20 mouse cellular contexts compared by ENCODE assay signal in genomic region chr7:126375012-126375411, GRCm38 (mm10). TPM values are rescaled to one million over a fixed set of nuclear protein-coding genes. Genes with fewer than 3 reads are reported as not detected.
DNase-seq lines count a peak whose midpoint lies in the region; ATAC-seq and TF ChIP-seq lines count a peak whose summit lies in the region.
"Had no signal": no experiment of that assay in that cellular context is flagged by ENCODE, and none has a peak within 500 bp of the region (broad histone marks: within the 10 kb centered on the region; RNA-seq: fewer than 3 reads in every experiment).

No protein-coding gene starts in this region.

- peaks cover 15% of the 10 kb centered on the region for H3K36me3 ChIP-seq in stomach, postnatal 0 days (ENCODE audit: control insufficient read depth, insufficient read depth, low read length)

- H3K27ac ChIP-seq in left cerebral cortex, adult 2 months, result no peak overlapping the region
- H3K27ac ChIP-seq in stomach, postnatal 0 days (replicated peaks), result no peak overlapping the region
- H3K27ac ChIP-seq: intestine, embryonic 15.5 days; midbrain, embryonic 13.5 days had no signal

- TF ChIP-seq CTCF in left cerebral cortex, adult 2 months (IDR thresholded peaks at IDR 0.05), result peak; percentile 30
- TF ChIP-seq CTCF in stomach, postnatal 0 days (IDR thresholded peaks at IDR 0.05; ENCODE audit: low read depth), result peak; percentile 35

- 0 out of 2 replicates have a peak, but pooled peaks cover 4% of the 10 kb centered on the region for H3K4me1 ChIP-seq in stomach, postnatal 0 days (replicated peaks; ENCODE audit: control insufficient read depth, insufficient read depth)

- no peak overlapping the region for H3K9ac ChIP-seq in stomach, postnatal 0 days (ENCODE audit: low read length)
- H3K9ac ChIP-seq: heart, embryonic 12.5 days; intestine, embryonic 15.5 days; midbrain, embryonic 13.5 days had no signal

- peak; percentile 41 for DNase-seq in CD4-positive, CD25-positive, alpha-beta regulatory T cell, adult 2 months (ENCODE audit: low read depth, low spot score)
- DNase-seq in left cerebral cortex, adult 2 months (ENCODE audit: extremely low spot score in 1 of 2, low spot score in 2 of 2), result no peak
- no peak for DNase-seq in left cerebral cortex, postnatal 14 days (ENCODE audit: low spot score in 2 of 2)
- DNase-seq in thymus, postnatal 4 days, result peak; percentile 48
- DNase-seq in thymus, postnatal 14 days, result no peak
- DNase-seq in stomach, postnatal 0 days (ENCODE audit: low spot score), result no peak
- no peak for DNase-seq in gastrocnemius, postnatal 10 days
- DNase-seq: adrenal gland, adult 8-10 months; cerebellum, adult 9-11 months; gastrocnemius, postnatal 25 days; kidney, postnatal 36 days; layer of hippocampus, postnatal 36 days; spleen, adult 18-20 months had no signal

- 66% methylated on average over 5 of the region's 5 CpGs for WGBS in stomach, postnatal 0 days

- no peak overlapping the region for H3K4me3 ChIP-seq in left cerebral cortex, adult 2 months
- no peak overlapping the region for H3K4me3 ChIP-seq in stomach, postnatal 0 days (ENCODE audit: low read depth, low read length)
- H3K4me3 ChIP-seq: erythroblast, embryonic 14.5 days; heart, embryonic 12.5 days; intestine, embryonic 15.5 days had no signal

- H3K4me2 ChIP-seq in stomach, postnatal 0 days (replicated peaks; ENCODE audit: low read depth), result no peak overlapping the region
- H3K4me2 ChIP-seq: heart, embryonic 12.5 days had no signal

- intact Hi-C loops in left cerebral cortex, adult 2 months (cut with DNase I), result no loop called here
- intact Hi-C loops in left cerebral cortex, postnatal 14 days (cut with DNase I), result no loop called here

- no peak for TF ChIP-seq EP300 in stomach, postnatal 0 days (optimal IDR thresholded peaks at IDR 0.05)

- no peaks in the 10 kb centered on the region for H3K27me3 ChIP-seq in stomach, postnatal 0 days (ENCODE audit: control insufficient read depth, insufficient read depth, low read length)
- H3K27me3 ChIP-seq: heart, embryonic 12.5 days; intestine, embryonic 15.5 days; midbrain, embryonic 13.5 days had no signal

- no peaks in the 10 kb centered on the region for H3K9me3 ChIP-seq in stomach, postnatal 0 days (ENCODE audit: control insufficient read depth, low read length)
- H3K9me3 ChIP-seq: heart, embryonic 12.5 days; intestine, embryonic 15.5 days; midbrain, embryonic 13.5 days had no signal

- no peak for ATAC-seq in CD4-positive, CD25-positive, alpha-beta regulatory T cell, adult 4 months
- ATAC-seq in stomach, postnatal 0 days (ENCODE audit: low FRiP score, low TSS enrichment), result no peak
- ATAC-seq: intestine, embryonic 15.5 days; midbrain, embryonic 13.5 days had no signal

RNA-seq across cellular contexts. Expression of gene Spns1, which starts 2.2 kb away (rescaled TPM):
- polyA plus RNA-seq in CD4-positive, CD25-positive, alpha-beta regulatory T cell, adult 4 months (2017; shearing (Covaris generic)), result 10 to 100 TPM; 42.8 to 86.8 TPM
- total RNA-seq in left cerebral cortex, adult 2 months (2021), result 10 to 100 TPM; 85.0 to 95.6 TPM
- 10 to 100 TPM; 83.2 to 86.3 TPM for total RNA-seq in left cerebral cortex, postnatal 14 days (2021)
- 24.4 and 26.9 TPM in 2 replicates for polyA plus RNA-seq in stomach, postnatal 0 days (2015; fragmentation: Nextera tagmentation; extraction: Ambion mirVana)
- total RNA-seq in gastrocnemius, postnatal 10 days (2021), result 10 to 100 TPM; 25.1 to 28.0 TPM

RNA-seq across cellular contexts. Expression of gene Lat, which starts 5.6 kb away (rescaled TPM):
- polyA plus RNA-seq in CD4-positive, CD25-positive, alpha-beta regulatory T cell, adult 4 months (2017; shearing (Covaris generic)), result 1,000 to 10,000 TPM in 1 of 2 experiments, 100 to 1,000 TPM in 1; 947 to 1,259 TPM
- 1 to 10 TPM in 1 of 2 experiments, under 1 TPM in 1; 0.93 to 1.2 TPM for total RNA-seq in left cerebral cortex, adult 2 months (2021)
- total RNA-seq in left cerebral cortex, postnatal 14 days (2021), result under 1 TPM; 0.30 to 0.33 TPM
- polyA plus RNA-seq in stomach, postnatal 0 days (2015; fragmentation: Nextera tagmentation; extraction: Ambion mirVana), result 0.21 and 0.46 TPM in 2 replicates
- total RNA-seq in gastrocnemius, postnatal 10 days (2021), result 1 to 10 TPM in 1 of 2 experiments, under 1 TPM in 1; 0.42 to 1.1 TPM

RNA-seq across cellular contexts. Expression of gene Nfatc2ip, which starts 21.5 kb away (rescaled TPM):
- polyA plus RNA-seq in CD4-positive, CD25-positive, alpha-beta regulatory T cell, adult 4 months (2017; shearing (Covaris generic)), result 1 to 10 TPM; 2.6 to 2.8 TPM
- total RNA-seq in left cerebral cortex, adult 2 months (2021), result 1 to 10 TPM; 6.2 to 6.8 TPM
- total RNA-seq in left cerebral cortex, postnatal 14 days (2021), result 1 to 10 TPM; 5.1 to 7.4 TPM
- 1.1 and 1.3 TPM in 2 replicates for polyA plus RNA-seq in stomach, postnatal 0 days (2015; fragmentation: Nextera tagmentation; extraction: Ambion mirVana)
- 1 to 10 TPM; 3.1 to 3.2 TPM for total RNA-seq in gastrocnemius, postnatal 10 days (2021)

RNA-seq across cellular contexts. Expression of gene Cd19, which starts 39.7 kb away (rescaled TPM):
- 10 to 100 TPM in 1 of 2 experiments, not detected in 1; 16.9 TPM for polyA plus RNA-seq in CD4-positive, CD25-positive, alpha-beta regulatory T cell, adult 4 months (2017; shearing (Covaris generic))
- total RNA-seq in left cerebral cortex, adult 2 months (2021), result not detected
- total RNA-seq in left cerebral cortex, postnatal 14 days (2021), result not detected
- polyA plus RNA-seq in stomach, postnatal 0 days (2015; fragmentation: Nextera tagmentation; extraction: Ambion mirVana), result 0.08 and 0.17 TPM in 2 replicates
- total RNA-seq in gastrocnemius, postnatal 10 days (2021), result under 1 TPM; 0.35 to 0.72 TPM
- total RNA-seq: hematopoietic stem cell, adult 5-6 weeks; layer of hippocampus, postnatal 36 days had no signal
- polyA plus RNA-seq: erythroblast, embryonic 14.5 days; heart, embryonic 12.5 days; intestine, embryonic 15.5 days; limb, embryonic 11.5 days; midbrain, embryonic 13.5 days had no signal

RNA-seq across cellular contexts. Expression of gene Rabep2, which starts 53.5 kb away (rescaled TPM):
- polyA plus RNA-seq in CD4-positive, CD25-positive, alpha-beta regulatory T cell, adult 4 months (2017; shearing (Covaris generic)), result 10 to 100 TPM; 31.9 to 68.2 TPM
- 10 to 100 TPM; 14.7 to 14.8 TPM for total RNA-seq in left cerebral cortex, adult 2 months (2021)
- total RNA-seq in left cerebral cortex, postnatal 14 days (2021), result 10 to 100 TPM; 11.4 to 12.6 TPM
- 19.4 and 20.7 TPM in 2 replicates for polyA plus RNA-seq in stomach, postnatal 0 days (2015; fragmentation: Nextera tagmentation; extraction: Ambion mirVana)
- 10 to 100 TPM; 11.4 to 15.2 TPM for total RNA-seq in gastrocnemius, postnatal 10 days (2021)

Comparison
In these comparisons a context has a peak if more than half of its experiments do, and no peak if none do; other contexts are left out.
1. DNase-seq: peak in CD4-positive, CD25-positive, alpha-beta regulatory T cell, adult 2 months (single experiment) and thymus, postnatal 4 days (single experiment); none in left cerebral cortex, adult 2 months (0 of 2), left cerebral cortex, postnatal 14 days (0 of 2), thymus, postnatal 14 days (single experiment), stomach, postnatal 0 days (single experiment) and gastrocnemius, postnatal 10 days (single experiment).